Mouse (Mus musculus): ENCODE measurements around the gene Ankib1.

GRCm38 (mm10) chr5:3782670-3783069, 20.1 kb downstream of the Ankib1 start:
- 0 out of 2 replicates have a peak, but pooled peaks have one; percentile 29 for TF ChIP-seq CTCF (IDR thresholded peaks at IDR 0.05; ENCODE audit: insufficient read depth, low read length)
- TF ChIP-seq POLR2A (IDR thresholded peaks at IDR 0.05; ENCODE audit: borderline replicate concordance, extremely low read depth, low read depth, low read length), result no peak

Data from lung, adult 2 months (tissue).